Mouse (Mus musculus): ENCODE measurements around the gene Alpi.

GRCm38 (mm10) chr1:87114784-87115183 lies 13.4 kb upstream of the Alpi start:
- TF ChIP-seq CTCF (IDR thresholded peaks at IDR 0.05; ENCODE audit: low read depth, low read length), result no peak
- TF ChIP-seq POLR2A (IDR thresholded peaks at IDR 0.05; ENCODE audit: borderline replicate concordance, low read depth, low read length), result no peak
